Comparison of ENCODE assay signal across 8 mouse cellular contexts in the genomic region with DNA sequence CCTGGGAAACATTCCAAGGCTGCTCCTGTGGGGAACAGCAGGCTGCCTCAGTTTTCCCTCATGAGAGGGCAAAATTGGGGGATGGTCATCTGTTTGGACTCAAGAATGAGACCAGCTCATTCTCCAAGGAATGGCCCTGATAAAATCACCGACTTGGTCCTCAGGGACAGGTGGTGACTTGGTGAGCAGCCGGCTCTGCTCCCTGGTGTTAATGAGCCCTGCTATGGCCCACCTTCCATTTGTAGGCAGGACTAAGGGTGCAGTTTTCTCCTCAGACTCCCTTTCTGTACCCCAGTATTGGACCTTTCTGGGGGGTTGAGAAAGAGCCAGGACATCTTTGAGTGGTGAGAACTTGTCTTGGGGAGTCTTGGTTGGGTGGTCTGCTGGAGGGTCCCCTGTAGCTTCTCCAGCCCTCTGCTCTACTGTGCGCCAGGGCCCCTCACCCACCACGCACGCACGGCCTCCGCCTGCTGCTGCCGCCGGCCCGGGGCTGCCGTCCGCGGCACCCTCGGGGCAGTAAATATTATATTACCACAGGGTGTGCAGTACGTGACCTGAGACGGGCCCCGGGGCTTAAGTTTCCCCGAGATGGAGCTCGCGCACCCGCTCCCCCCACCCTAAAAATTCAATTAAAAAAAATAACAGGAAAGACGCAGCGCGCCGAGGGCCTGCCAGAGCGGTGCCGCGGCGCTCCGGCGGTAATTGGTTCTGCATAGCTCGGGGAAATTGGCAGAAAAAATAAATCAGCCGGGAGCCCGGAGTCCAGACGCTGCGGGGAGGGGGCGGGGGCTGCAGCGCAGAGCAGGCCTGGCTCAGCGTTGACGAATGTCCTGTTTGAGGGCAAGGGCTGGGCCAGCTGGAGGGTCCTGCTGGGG.
DNase-seq lines count a peak whose midpoint lies in the region; ATAC-seq and TF ChIP-seq lines count a peak whose summit lies in the region.
"Had no signal": no experiment of that assay in that cellular context is flagged by ENCODE, and none has a peak within 500 bp of the region (broad histone marks: within the 10 kb centered on the region; RNA-seq: fewer than 3 reads in every experiment).

No protein-coding gene starts in this region.

- ATAC-seq in forebrain, embryonic 15.5 days (replicated peaks), result peak; percentile 84
- ATAC-seq in intestine, embryonic 14.5 days (replicated peaks; ENCODE audit: low FRiP score, low TSS enrichment, low read depth), result peak; percentile 64
- ATAC-seq in limb, embryonic 14.5 days (ENCODE audit: low FRiP score, low read depth), result peak; percentile 77

- WGBS in forebrain, embryonic 15.5 days, result 2% methylated on average over 40 of the region's 40 CpGs
- 2% methylated on average over 40 of the region's 40 CpGs for WGBS in intestine, embryonic 14.5 days
- under 1% methylated on average over 40 of the region's 40 CpGs for WGBS in limb, embryonic 14.5 days
- 5% methylated on average over 40 of the region's 40 CpGs for WGBS in olfactory bulb, adult 2 months

- H3K9me3 ChIP-seq in forebrain, embryonic 15.5 days, result no peaks in the 10 kb centered on the region
- H3K9me3 ChIP-seq in intestine, embryonic 14.5 days (ENCODE audit: control insufficient read depth, low read length), result no peaks in the 10 kb centered on the region
- H3K9me3 ChIP-seq in limb, embryonic 14.5 days (ENCODE audit: control insufficient read depth, low read length), result no peaks in the 10 kb centered on the region

- no peaks in the 10 kb centered on the region for H3K36me3 ChIP-seq in forebrain, embryonic 15.5 days
- no peaks in the 10 kb centered on the region for H3K36me3 ChIP-seq in intestine, embryonic 14.5 days (ENCODE audit: control insufficient read depth, insufficient read depth, low read length)
- no peaks in the 10 kb centered on the region for H3K36me3 ChIP-seq in limb, embryonic 14.5 days (ENCODE audit: control insufficient read depth, insufficient read depth, low read length)

- no peak for TF ChIP-seq POLR2A in limb, embryonic 14.5 days (IDR thresholded peaks at IDR 0.05; ENCODE audit: borderline replicate concordance, extremely low read depth, insufficient read depth, insufficient read length)
- no peak for TF ChIP-seq POLR2A in olfactory bulb, adult 2 months (IDR thresholded peaks at IDR 0.05; ENCODE audit: insufficient read depth, low read depth, low read length)

- peak overlapping the region; percentile 48 for H3K27ac ChIP-seq in forebrain, embryonic 15.5 days (replicated peaks)
- H3K27ac ChIP-seq in intestine, embryonic 14.5 days (ENCODE audit: low read depth), result 0 out of 2 replicates have a peak overlapping the region, but pooled peaks have one; percentile 14
- peak overlapping the region; percentile 79 for H3K27ac ChIP-seq in limb, embryonic 14.5 days (replicated peaks; ENCODE audit: low read depth, low read length)
- no peak overlapping the region for H3K27ac ChIP-seq in olfactory bulb, adult 2 months (ENCODE audit: insufficient read depth, low read depth, low read length)

- H3K4me1 ChIP-seq in forebrain, embryonic 15.5 days, result peaks cover 13% of the 10 kb centered on the region
- peaks cover 18% of the 10 kb centered on the region for H3K4me1 ChIP-seq in intestine, embryonic 14.5 days (replicated peaks; ENCODE audit: control insufficient read depth, insufficient read depth, low read length)
- peaks cover 37% of the 10 kb centered on the region for H3K4me1 ChIP-seq in limb, embryonic 14.5 days (ENCODE audit: control insufficient read depth, insufficient read depth, low read length)
- H3K4me1 ChIP-seq in olfactory bulb, adult 2 months (ENCODE audit: control insufficient read depth, insufficient read depth, low read length), result peaks cover 15% of the 10 kb centered on the region

- H3K27me3 ChIP-seq in forebrain, embryonic 15.5 days, result 0 out of 2 replicates have a peak, but pooled peaks cover 4% of the 10 kb centered on the region
- H3K27me3 ChIP-seq in intestine, embryonic 14.5 days (replicated peaks; ENCODE audit: control insufficient read depth, insufficient read depth, low read length), result peaks cover 10% of the 10 kb centered on the region; the same call in 1 of the 2 replicates
- no peaks in the 10 kb centered on the region for H3K27me3 ChIP-seq in limb, embryonic 14.5 days (ENCODE audit: control insufficient read depth, insufficient read depth, low read length)

- peak overlapping the region; percentile 43 for H3K4me3 ChIP-seq in forebrain, embryonic 15.5 days
- peak overlapping the region; percentile 33 for H3K4me3 ChIP-seq in intestine, embryonic 14.5 days (ENCODE audit: low read depth, low read length)
- H3K4me3 ChIP-seq in limb, embryonic 14.5 days (replicated peaks; ENCODE audit: low read length), result peak overlapping the region; percentile 29
- H3K4me3 ChIP-seq in olfactory bulb, adult 2 months (ENCODE audit: insufficient read depth, low read depth, low read length), result peak overlapping the region; percentile 30
- H3K4me3 ChIP-seq: myocyte had no signal

- H3K9ac ChIP-seq in forebrain, embryonic 15.5 days (replicated peaks), result peak overlapping the region; percentile 39
- peak overlapping the region; percentile 37; the same call in 1 of the 2 replicates for H3K9ac ChIP-seq in intestine, embryonic 14.5 days (ENCODE audit: low read length)
- peak overlapping the region; percentile 31; the same call in 1 of the 2 replicates for H3K9ac ChIP-seq in limb, embryonic 14.5 days (ENCODE audit: low read depth, low read length, severe bottlenecking)

- DNase-seq in Muller cell, postnatal 12 days (ENCODE audit: inconsistent ontology term), result peak; percentile 87
- DNase-seq in brain, adult 2 months (ENCODE audit: low read depth, low spot score), result peak; percentile 49
- DNase-seq in intestine, embryonic 14.5 days (ENCODE audit: low spot score), result peak; percentile 78
- DNase-seq in limb, embryonic 14.5 days (ENCODE audit: low spot score), result peak; percentile 74
- DNase-seq in spleen, adult 12 weeks (ENCODE audit: low spot score), result no peak

- H3K4me2 ChIP-seq in forebrain, embryonic 15.5 days (replicated peaks), result peak overlapping the region; percentile 67
- H3K4me2 ChIP-seq in intestine, embryonic 14.5 days (ENCODE audit: low read length), result peak overlapping the region; percentile 78
- H3K4me2 ChIP-seq in limb, embryonic 14.5 days (replicated peaks; ENCODE audit: low read depth, low read length, severe bottlenecking), result peak overlapping the region; percentile 64

- no peak for TF ChIP-seq CTCF in olfactory bulb, adult 2 months (IDR thresholded peaks at IDR 0.05; ENCODE audit: insufficient read depth, low read depth, low read length)
